Mouse (Mus musculus) spleen, adult 2 months (tissue): ENCODE results near the gene Glrx5.

Experiments used
- CTCF ChIP-seq: fragments of 200-500 bp; IDR thresholded peaks from 2 replicates; pipeline ENCODE4 v1.5.1; 2011; ENCODE audit warnings: mild to moderate bottlenecking, inconsistent platforms; ENCODE audit not compliant: insufficient read depth, insufficient read length, insufficient replicate concordance; ENCODE audit errors: extremely low read depth
- POLR2A ChIP-seq: fragments of 200-500 bp; IDR thresholded peaks from 2 replicates; pipeline ENCODE4 v1.6.1; 2011; ENCODE audit warnings: low read depth, low read length, inconsistent platforms

DNA sequence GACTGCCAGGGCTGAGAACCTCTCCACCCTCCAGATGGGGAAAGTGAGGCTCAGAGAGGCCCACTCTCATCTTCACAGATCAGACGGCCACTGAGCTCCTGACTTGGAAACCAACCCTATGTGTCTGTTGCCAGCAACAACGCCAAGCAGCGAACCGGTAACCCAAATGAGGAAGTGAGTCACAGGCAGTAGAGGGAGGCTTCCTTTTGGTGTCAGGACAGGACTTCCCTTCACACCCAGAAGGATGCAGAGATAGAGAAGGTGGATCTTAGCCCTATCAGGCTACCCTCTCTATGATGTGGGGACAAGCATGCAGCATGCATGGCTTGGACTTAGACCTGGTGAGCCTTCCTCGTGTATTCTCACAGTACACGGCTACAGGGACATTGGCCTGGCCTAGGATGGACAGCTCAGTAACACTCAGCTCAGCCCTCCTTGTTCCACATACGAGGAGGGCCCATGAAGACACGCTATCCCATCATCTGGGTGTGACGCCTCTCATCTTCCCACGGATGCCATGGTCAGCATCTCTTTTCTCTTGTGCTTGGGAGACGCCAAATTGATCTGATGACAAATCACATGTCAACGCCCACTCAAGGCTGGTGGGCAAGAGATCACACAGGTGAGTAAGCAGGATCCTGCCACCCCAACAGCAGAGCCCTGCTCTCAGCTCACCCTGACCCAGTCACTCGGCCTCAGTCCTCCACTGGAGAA is 41.6 kb upstream of the Glrx5 start:
- TF ChIP-seq CTCF = no peak
- TF ChIP-seq POLR2A = no peak
